Mouse (Mus musculus): ENCODE data around the gene Bcl2l1. TPM values are rescaled to one million over a fixed set of nuclear protein-coding genes. Genes with fewer than 3 reads are reported as not detected.

The Bcl2l1 gene
- total RNA-seq, 2 experiments from 2014 or later = 129 to 134 TPM

DNA sequence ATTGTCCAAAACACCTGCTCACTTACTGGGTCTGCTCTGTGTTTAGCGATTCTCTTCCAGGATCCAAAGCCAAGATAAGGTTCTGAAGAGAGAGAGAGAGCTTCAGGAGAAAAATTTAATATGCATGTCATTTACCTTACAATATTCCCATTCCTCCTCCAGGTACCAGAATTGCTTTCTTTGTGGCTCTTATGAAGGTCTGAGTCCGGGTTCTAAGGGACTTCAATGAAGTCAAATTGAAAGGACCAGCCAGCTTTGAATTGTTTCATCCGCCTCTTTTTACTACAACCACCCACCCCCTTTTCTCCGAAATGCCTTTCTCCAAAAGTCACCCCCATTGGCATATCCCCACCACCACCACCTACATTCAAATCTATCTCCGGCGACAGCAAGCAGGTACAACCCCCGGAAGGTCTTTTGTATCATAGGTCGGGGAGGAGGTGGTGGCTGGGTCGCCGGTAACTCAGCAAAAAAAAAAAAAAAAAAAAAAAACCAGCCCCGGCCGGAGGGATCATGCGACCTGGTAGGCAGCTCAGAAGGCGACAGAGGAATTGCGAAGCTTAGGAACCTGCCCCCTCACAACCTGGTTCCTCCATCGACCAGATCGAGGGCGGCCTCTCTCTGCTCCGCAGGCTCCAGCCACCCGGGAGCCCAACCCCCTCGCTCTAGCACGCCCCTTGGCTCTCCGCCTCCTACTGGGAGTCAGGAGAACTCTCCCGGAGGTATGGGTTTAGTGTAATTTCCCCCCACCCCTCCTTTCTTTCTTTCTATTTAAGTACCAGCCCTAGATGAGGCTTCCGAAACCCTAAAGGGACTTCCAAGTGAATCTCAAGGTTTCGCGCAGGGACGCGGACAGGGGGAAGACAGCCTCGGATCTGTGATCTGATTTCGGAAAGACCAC, 1.3 kb downstream of the Bcl2l1 start:
- peak overlapping the region; percentile 100 for H3K4me3 ChIP-seq
- TF ChIP-seq CTCF (conservative IDR thresholded peaks at IDR 0.05) = peak; percentile 79

DNA sequence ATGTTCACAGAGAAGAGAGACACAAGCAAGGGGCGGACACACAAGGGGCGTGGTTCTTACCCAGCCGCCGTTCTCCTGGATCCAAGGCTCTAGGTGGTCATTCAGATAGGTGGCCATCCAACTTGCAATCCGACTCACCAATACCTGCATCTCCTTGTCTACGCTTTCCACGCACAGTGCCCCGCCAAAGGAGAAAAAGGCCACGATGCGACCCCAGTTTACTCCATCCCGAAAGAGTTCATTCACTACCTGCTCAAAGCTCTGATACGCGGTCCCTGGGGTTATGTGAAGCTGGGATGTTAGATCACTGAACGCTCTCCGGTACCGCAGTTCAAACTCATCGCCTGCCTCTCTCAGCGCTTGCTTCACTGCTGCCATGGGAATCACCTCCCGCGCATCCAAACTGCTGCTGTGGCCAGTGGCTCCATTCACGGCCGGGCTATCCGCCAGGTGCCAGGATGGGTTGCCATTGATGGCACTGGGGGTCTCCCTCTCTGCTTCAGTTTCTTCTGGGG, 2.1 kb downstream of the Bcl2l1 start:
- DNase-seq (ENCODE audit: low spot score in 2 of 2) = peak in 1 of 2 experiments; percentile 37
- peak overlapping the region; percentile 100 for H3K27ac ChIP-seq
- no peak for TF ChIP-seq CTCF (conservative IDR thresholded peaks at IDR 0.05)
- peak overlapping the region; percentile 100 for H3K4me3 ChIP-seq

More for the DNA sequence above, 1.3 kb downstream of the Bcl2l1 start:
- peak; percentile 90 for DNase-seq (ENCODE audit: low spot score in 2 of 2)
- H3K27ac ChIP-seq = peak overlapping the region; percentile 100

DNA sequence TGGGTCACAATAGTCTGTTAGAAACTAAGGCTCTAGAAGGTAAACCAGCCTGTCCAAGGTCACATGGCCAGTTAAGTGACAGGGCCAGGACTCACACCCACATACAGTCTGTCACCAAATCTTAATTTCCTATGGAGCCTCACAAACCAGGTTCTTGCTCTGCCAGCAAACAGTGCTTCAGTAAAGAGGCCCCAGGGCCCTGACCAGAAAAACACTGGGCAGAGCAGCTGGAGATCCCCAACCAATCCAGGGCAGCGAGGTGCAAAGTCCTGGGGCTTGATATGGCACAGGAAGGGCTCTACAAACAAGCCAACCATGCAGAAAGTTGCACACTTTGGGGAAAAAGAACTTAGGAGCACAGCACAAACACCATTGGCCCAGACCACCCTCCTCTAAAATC, 3.0 kb downstream of the Bcl2l1 start:
- no peak for TF ChIP-seq CTCF (conservative IDR thresholded peaks at IDR 0.05)
- H3K27ac ChIP-seq = peak overlapping the region; percentile 100
- peak overlapping the region; percentile 100 for H3K4me3 ChIP-seq
- no peak for DNase-seq (ENCODE audit: low spot score in 2 of 2)

DNA sequence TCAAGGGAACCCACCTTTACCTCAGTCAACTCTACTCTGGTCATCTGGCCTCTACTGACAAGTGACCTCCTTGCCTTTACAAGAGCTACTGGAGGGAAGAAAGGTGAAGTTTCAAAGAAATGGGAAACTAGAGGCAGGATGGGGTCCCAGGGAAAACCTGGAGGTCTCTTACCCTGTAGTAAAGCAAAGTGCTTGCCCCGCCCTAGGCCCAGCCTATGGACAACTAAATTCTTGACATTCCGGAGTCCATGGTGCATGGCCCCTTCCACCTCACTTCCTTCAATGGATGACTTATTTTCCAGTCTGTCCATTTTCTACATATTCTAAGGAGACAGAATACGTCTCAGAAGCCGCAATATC, 3.5 kb downstream of the Bcl2l1 start:
- no peak for TF ChIP-seq CTCF (conservative IDR thresholded peaks at IDR 0.05)
- H3K4me3 ChIP-seq = peak overlapping the region; percentile 100
- H3K27ac ChIP-seq = peak overlapping the region; percentile 100
- no peak for DNase-seq (ENCODE audit: low spot score in 2 of 2)

DNA sequence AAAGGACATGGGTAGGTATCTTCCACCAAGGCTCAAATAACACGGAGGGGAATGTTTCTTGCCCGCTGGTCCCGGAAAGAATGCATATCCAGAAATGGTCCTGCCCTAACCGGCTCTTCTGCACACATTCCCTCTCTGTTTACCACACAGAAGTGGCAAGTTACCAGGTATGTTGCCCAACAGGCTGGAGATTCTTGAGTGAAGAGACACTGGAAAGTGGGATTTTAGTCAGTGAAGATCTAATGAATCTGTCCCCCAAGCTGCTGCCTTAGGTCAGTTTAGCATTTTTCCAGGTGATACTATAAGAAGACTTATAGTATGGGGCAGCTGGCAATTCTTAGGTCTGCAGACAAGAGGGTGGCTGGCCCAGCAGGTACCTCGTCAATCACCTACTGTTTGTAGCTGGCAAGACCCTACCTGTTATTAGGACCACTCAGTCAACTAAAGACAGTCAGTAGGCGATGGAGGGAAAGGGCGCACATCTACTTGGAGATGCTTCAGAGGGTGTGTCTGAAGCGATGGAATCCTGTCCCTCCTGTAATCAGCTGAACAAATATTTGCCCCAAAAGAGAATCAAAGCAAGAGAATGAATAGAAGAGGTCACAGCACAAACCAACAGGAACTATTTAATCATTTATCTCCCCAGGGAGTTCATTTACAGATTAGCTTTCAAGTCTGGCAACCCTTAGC, 4.1 kb downstream of the Bcl2l1 start:
- H3K4me3 ChIP-seq = peak overlapping the region; percentile 100
- TF ChIP-seq CTCF (conservative IDR thresholded peaks at IDR 0.05) = no peak
- H3K27ac ChIP-seq = peak overlapping the region; percentile 100
- no peak for DNase-seq (ENCODE audit: low spot score in 2 of 2)

DNA sequence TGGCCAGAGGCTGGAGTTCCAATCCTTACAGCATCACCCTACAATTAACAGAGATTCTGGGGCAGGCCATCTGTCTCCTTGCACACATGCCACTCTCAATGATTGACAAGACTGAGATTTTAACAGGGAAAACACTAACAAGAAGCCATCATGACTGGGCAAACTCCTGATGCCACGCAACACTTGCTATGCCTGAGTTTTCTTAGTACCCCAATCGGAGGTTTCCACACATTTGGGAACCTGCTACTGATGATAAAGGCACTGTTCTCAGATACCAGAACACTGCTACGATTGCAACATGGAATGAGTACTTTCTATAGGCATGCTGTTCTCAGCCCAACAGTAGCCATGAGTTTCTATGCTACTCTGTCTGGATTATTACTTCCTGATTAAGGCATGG, 5.0 kb downstream of the Bcl2l1 start:
- Histone ChIP-seq H3K4me3 (peak overlapping the region; percentile 100), H3K27ac (peak overlapping the region; percentile 100)
- no peak for DNase-seq (ENCODE audit: low spot score in 2 of 2)
- no peak for TF ChIP-seq CTCF (conservative IDR thresholded peaks at IDR 0.05)

DNA sequence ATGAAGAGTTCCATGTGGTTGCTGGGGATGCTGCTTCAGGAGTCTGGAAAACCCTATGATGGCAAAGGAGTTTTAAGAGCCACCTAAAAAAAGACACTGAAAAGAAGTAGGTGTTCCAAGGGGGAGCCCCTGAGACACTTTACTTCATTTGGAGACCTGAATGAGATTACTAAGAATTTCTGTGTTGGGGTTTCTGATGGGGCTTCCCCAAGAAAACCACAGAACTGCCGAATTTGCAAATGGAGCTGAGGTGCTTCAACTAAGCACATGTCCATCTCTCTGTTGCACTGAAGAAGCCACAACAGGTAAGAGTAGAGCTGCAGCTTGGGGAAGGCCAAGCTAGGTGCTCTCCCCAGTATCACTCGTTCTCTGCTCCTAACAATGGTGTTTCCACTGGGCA, 5.8 kb downstream of the Bcl2l1 start:
- DNase-seq (ENCODE audit: low spot score in 2 of 2) = no peak
- no peak for TF ChIP-seq CTCF (conservative IDR thresholded peaks at IDR 0.05)
- H3K27ac ChIP-seq = peak overlapping the region; percentile 100
- peak overlapping the region; percentile 100 for H3K4me3 ChIP-seq

DNA sequence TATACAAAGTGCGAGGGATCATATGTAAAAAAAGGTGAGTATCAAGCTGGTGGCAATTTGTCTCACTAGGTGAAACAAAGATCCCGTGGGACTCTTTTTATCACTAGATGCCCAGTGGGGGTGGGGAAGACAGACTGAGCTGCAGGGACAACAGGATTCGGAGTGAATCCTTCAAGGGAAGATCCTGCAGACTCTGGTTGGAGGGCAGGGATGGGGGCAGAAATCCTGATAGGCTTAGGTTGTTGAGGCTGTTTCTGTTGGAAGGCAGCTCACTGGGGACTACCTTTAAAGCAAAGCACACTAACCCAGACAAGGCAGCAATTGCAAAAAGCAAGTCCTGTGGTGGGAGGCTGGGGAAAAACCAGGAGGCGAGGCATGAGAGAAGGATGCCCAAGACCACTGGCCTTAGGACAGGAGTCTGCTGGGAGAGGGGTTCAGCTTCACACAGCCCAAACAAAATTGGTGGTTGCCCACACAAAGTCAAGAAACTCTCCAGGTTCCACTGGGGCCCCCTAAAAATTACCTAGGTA, 6.3 kb downstream of the Bcl2l1 start:
- peak overlapping the region; percentile 100 for H3K27ac ChIP-seq
- TF ChIP-seq CTCF (conservative IDR thresholded peaks at IDR 0.05) = no peak

DNA sequence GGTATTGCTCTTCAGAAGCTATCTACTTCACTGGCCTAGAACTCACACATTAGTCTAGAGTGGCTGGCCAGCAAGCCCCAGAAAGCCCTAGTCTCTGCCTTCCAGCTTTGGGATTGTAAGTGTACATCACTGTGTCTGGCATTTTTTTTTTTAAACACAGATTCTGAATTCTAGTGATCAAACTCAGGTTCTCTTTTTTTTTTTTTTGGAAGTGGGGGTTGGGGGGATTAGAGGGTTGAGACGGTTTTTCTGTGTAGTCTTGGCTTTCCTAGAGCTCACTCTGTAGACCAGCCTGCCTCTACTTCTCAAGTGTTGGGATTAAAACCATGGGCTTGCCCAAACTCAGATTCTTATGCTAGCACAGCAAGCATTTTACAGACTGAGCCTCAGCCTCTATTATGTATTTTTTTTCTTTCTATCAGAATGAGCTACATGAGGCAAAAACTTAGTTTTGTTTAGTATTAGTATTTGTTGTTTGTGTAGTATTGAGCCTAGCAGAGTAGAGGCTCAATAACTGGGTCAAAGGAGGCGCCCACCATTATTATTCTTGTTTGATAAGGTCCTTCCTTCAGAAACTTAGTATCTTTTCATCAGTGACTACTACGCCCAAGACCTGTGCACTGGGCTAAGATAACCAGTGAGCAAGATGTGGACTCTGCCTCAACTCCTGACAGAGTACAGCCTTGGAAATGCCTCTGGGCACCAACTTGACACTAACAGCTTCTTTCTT, 6.9 kb downstream of the Bcl2l1 start:
- peak overlapping the region; percentile 100; the same call in 1 of the 2 replicates for H3K4me3 ChIP-seq
- no peak for DNase-seq (ENCODE audit: low spot score in 2 of 2)
- no peak for TF ChIP-seq CTCF (conservative IDR thresholded peaks at IDR 0.05)
- H3K27ac ChIP-seq = peak overlapping the region; percentile 100

More for the DNA sequence above, 6.3 kb downstream of the Bcl2l1 start:
- H3K4me3 ChIP-seq = peak overlapping the region; percentile 100
- no peak for DNase-seq (ENCODE audit: low spot score in 2 of 2)

DNA sequence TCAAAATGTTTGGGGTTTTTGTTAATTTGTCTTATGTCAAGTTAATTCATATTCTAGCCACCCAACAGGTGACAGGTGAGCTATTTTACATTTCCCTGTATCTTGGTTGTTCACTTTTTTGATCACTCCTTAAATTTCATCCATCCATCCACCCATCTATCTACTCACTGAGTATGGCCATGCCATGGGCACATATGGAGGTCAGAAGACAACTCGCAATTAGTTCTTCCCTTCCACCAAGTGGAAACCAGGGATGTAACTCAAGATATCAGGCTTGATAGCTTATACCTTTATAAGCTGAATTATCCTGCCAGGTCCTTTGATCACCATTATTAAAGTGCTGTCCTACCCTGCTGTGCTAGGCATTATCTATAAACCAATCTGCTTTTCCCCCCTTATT, 7.8 kb downstream of the Bcl2l1 start:
- Histone ChIP-seq H3K27ac (peak overlapping the region; percentile 100), H3K4me3 (no peak overlapping the region)
- no peak for DNase-seq (ENCODE audit: low spot score in 2 of 2)
- TF ChIP-seq CTCF (conservative IDR thresholded peaks at IDR 0.05) = no peak

DNA sequence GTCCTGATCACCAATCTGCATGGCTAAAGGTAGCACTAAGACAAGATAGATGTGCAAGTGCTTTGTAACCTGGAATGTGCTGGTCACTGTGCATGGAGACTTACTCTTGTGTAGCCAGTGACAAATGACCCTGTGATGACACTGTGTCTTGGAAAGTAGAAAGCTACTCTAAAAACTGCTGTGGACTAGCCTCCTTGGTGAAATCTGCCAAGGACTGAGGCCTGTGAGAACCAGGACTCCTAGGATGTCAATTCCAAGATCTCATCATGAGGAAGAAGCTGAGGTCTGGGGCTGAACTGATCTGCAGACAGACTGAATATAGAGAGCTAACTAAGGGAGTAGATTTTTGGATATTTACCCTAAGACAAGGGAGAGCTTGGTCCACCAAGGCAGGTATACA, 10.0 kb downstream of the Bcl2l1 start:
- no peak for DNase-seq (ENCODE audit: low spot score in 2 of 2)
- Histone ChIP-seq H3K4me3 (no peak overlapping the region; the same call in 1 of the 2 replicates), H3K27ac (peak overlapping the region; percentile 93)

DNA sequence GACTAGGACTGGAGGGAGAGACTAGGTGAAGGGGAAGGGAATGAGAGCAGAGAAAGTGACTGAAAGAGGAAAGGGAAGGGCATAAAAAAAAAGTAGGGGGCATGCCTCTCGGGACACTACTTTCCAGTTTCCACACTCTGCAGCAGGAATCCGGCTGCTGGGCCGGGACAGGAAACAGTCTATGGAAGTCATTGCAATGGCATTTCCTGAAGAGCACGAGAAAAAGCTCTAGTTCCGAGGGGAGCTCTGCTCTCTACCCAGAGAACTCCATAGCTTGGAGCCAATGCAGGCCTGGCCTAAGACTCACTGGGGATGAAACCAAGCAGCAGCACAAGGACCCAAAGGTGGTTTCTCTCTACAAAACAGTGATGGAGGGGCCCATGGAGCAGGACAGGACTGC, 10.5 kb downstream of the Bcl2l1 start:
- DNase-seq (ENCODE audit: low spot score in 2 of 2) = no peak
- Histone ChIP-seq H3K27ac (peak overlapping the region; percentile 93), H3K4me3 (peak overlapping the region; percentile 13; the same call in 1 of the 2 replicates)
- no peak for TF ChIP-seq CTCF (conservative IDR thresholded peaks at IDR 0.05)

More for the DNA sequence above, 10.0 kb downstream of the Bcl2l1 start:
- no peak for TF ChIP-seq CTCF (conservative IDR thresholded peaks at IDR 0.05)

All from layer of hippocampus, adult 2 months (tissue).